Mouse (Mus musculus): ENCODE results near the gene Brca1. TPM values are rescaled to one million over a fixed set of nuclear protein-coding genes. Genes with fewer than 3 reads are reported as not detected.
"Not testable (repeated sequence)": the region's sequence is repeated elsewhere in the genome, so short reads cannot be mapped to it uniquely, and the experiment has no call there.

Gene Brca1
- polyA plus RNA-seq, 1 experiment from 2014 or later = 13.6 TPM

GRCm38 (mm10) chr11:101466552-101466950 is 85.2 kb downstream of the Brca1 start:
- ATAC-seq (ENCODE audit: low FRiP score, low read depth) = not testable (repeated sequence)

GRCm38 (mm10) chr11:101465869-101466551 is 85.7 kb downstream of the Brca1 start, which contains the start of gene Vat1:
TSS of gene Vat1 (minus strand) at chr11:101466230.
- WGBS = 1% methylated on average over 60 of the region's 60 CpGs
- H3K4me1 ChIP-seq = peaks cover 44% of the 10 kb centered on the region
- peaks cover 20% of the 10 kb centered on the region for H3K36me3 ChIP-seq
- peaks cover 3% of the 10 kb centered on the region; the same call in 1 of the 2 replicates for H3K27me3 ChIP-seq
- peak within 1 kb of the TSS; percentile 73; the same call in 1 of the 2 replicates for H3K27ac ChIP-seq
- peak within 1 kb of the TSS; percentile 93 for H3K4me2 ChIP-seq (replicated peaks)
- ATAC-seq (ENCODE audit: low FRiP score, low read depth) = peak; percentile 55
- H3K9me3 ChIP-seq = no peaks in the 10 kb centered on the region
- H3K4me3 ChIP-seq = peak within 1 kb of the TSS; percentile 85
- H3K9ac ChIP-seq = peak within 1 kb of the TSS; percentile 66

More at GRCm38 (mm10) chr11:101466552-101466950, 85.2 kb downstream of the Brca1 start:
- WGBS = 54% methylated on average over 5 of the region's 5 CpGs
- not testable (repeated sequence) for H3K9me3 ChIP-seq, H3K27ac ChIP-seq, H3K27me3 ChIP-seq, H3K9ac ChIP-seq
- peaks cover 44% of the 10 kb centered on the region for H3K4me1 ChIP-seq
- peak overlapping the region; percentile 85 for H3K4me3 ChIP-seq
- peaks cover 16% of the 10 kb centered on the region for H3K36me3 ChIP-seq
- H3K4me2 ChIP-seq (replicated peaks) = peak overlapping the region; percentile 85

GRCm38 (mm10) chr11:101465101-101465868 is 86.5 kb downstream of the Brca1 start:
- Histone ChIP-seq H3K4me3 (peak overlapping the region; percentile 85), H3K9ac (peak overlapping the region; percentile 66), H3K36me3 (peaks cover 26% of the 10 kb centered on the region), H3K27me3 (peaks cover 3% of the 10 kb centered on the region; the same call in 1 of the 2 replicates), H3K4me2 (replicated peaks) (peak overlapping the region; percentile 85), H3K27ac (peak overlapping the region; percentile 73; the same call in 1 of the 2 replicates), H3K4me1 (peaks cover 44% of the 10 kb centered on the region), H3K9me3 (no peaks in the 10 kb centered on the region)
- ATAC-seq (ENCODE audit: low FRiP score, low read depth) = peak; percentile 34
- under 1% methylated on average over 51 of the region's 51 CpGs for WGBS

- WGBS = 6% methylated on average over 12 of the region's 12 CpGs
- H3K9me3 ChIP-seq = no peaks in the 10 kb centered on the region
- ATAC-seq (ENCODE audit: low FRiP score, low read depth) = no peak
- peak within 1 kb of the TSS; percentile 73; the same call in 1 of the 2 replicates for H3K27ac ChIP-seq
- H3K36me3 ChIP-seq = peaks cover 34% of the 10 kb centered on the region
- H3K4me1 ChIP-seq = peaks cover 44% of the 10 kb centered on the region
- peak within 1 kb of the TSS; percentile 85 for H3K4me2 ChIP-seq (replicated peaks)
- no peaks in the 10 kb centered on the region for H3K27me3 ChIP-seq
- peak within 1 kb of the TSS; percentile 85 for H3K4me3 ChIP-seq
- peak within 1 kb of the TSS; percentile 66 for H3K9ac ChIP-seq
Measured at GRCm38 (mm10) chr11:101464211-101465100, 87.3 kb downstream of the Brca1 start, which contains the start of gene Rnd2. TSS of gene Rnd2 (plus strand) at chr11:101464999.

GRCm38 (mm10) chr11:101462583-101463440 is 88.9 kb downstream of the Brca1 start:
- no peak for ATAC-seq (ENCODE audit: low FRiP score, low read depth)
- H3K4me2 ChIP-seq (replicated peaks) = no peak overlapping the region
- H3K36me3 ChIP-seq = peaks cover 49% of the 10 kb centered on the region
- no peaks in the 10 kb centered on the region for H3K9me3 ChIP-seq
- no peak overlapping the region for H3K27ac ChIP-seq
- H3K4me1 ChIP-seq = peaks cover 35% of the 10 kb centered on the region
- H3K9ac ChIP-seq = no peak overlapping the region
- H3K27me3 ChIP-seq = no peaks in the 10 kb centered on the region
- 38% methylated on average over 13 of the region's 13 CpGs for WGBS
- H3K4me3 ChIP-seq = no peak overlapping the region

- Histone ChIP-seq H3K4me1 (peaks cover 29% of the 10 kb centered on the region), H3K27ac (no peak overlapping the region), H3K4me2 (replicated peaks) (no peak overlapping the region), H3K36me3 (peaks cover 51% of the 10 kb centered on the region), H3K9me3 (no peaks in the 10 kb centered on the region), H3K9ac (no peak overlapping the region), H3K4me3 (no peak overlapping the region), H3K27me3 (no peaks in the 10 kb centered on the region)
- no peak for ATAC-seq (ENCODE audit: low FRiP score, low read depth)
- WGBS = 84% methylated on average over 14 of the region's 14 CpGs
Measured at GRCm38 (mm10) chr11:101462141-101462540, 89.6 kb downstream of the Brca1 start.

- no peak overlapping the region for H3K4me2 ChIP-seq (replicated peaks)
- peaks cover 28% of the 10 kb centered on the region for H3K4me1 ChIP-seq
- no peak overlapping the region for H3K27ac ChIP-seq
- 84% methylated on average over 15 of the region's 15 CpGs for WGBS
- no peak for ATAC-seq (ENCODE audit: low FRiP score, low read depth)
- peaks cover 51% of the 10 kb centered on the region for H3K36me3 ChIP-seq
- no peak overlapping the region for H3K4me3 ChIP-seq
- no peak overlapping the region for H3K9ac ChIP-seq
- H3K9me3 ChIP-seq = no peaks in the 10 kb centered on the region
- no peaks in the 10 kb centered on the region for H3K27me3 ChIP-seq
Measured at GRCm38 (mm10) chr11:101460321-101460720, 91.4 kb downstream of the Brca1 start.

- Histone ChIP-seq H3K4me2 (replicated peaks) (no peak overlapping the region), H3K4me3 (no peak overlapping the region), H3K27ac (no peak overlapping the region), H3K9ac (no peak overlapping the region), H3K27me3 (no peaks in the 10 kb centered on the region), H3K36me3 (peaks cover 51% of the 10 kb centered on the region), H3K9me3 (no peaks in the 10 kb centered on the region), H3K4me1 (peaks cover 30% of the 10 kb centered on the region)
- ATAC-seq (ENCODE audit: low FRiP score, low read depth) = no peak
- 45% methylated on average over 6 of the region's 6 CpGs for WGBS
Measured at GRCm38 (mm10) chr11:101459716-101460115, 92.0 kb downstream of the Brca1 start.

GRCm38 (mm10) chr11:101458217-101458616 is 93.5 kb downstream of the Brca1 start:
- no peak for ATAC-seq (ENCODE audit: low FRiP score, low read depth)
- Histone ChIP-seq H3K36me3 (peaks cover 51% of the 10 kb centered on the region), H3K4me2 (replicated peaks) (no peak overlapping the region), H3K4me1 (peaks cover 20% of the 10 kb centered on the region), H3K9me3 (no peaks in the 10 kb centered on the region), H3K9ac (no peak overlapping the region), H3K4me3 (no peak overlapping the region), H3K27me3 (no peaks in the 10 kb centered on the region), H3K27ac (no peak overlapping the region)
- 83% methylated on average over 12 of the region's 12 CpGs for WGBS

GRCm38 (mm10) chr11:101457631-101458030 is 94.1 kb downstream of the Brca1 start:
- no peak overlapping the region for H3K4me2 ChIP-seq (replicated peaks)
- ATAC-seq (ENCODE audit: low FRiP score, low read depth) = no peak
- H3K4me3 ChIP-seq = no peak overlapping the region
- H3K9me3 ChIP-seq = no peaks in the 10 kb centered on the region
- H3K9ac ChIP-seq = no peak overlapping the region
- H3K36me3 ChIP-seq = peaks cover 46% of the 10 kb centered on the region
- WGBS = 90% methylated on average over 9 of the region's 9 CpGs
- no peaks in the 10 kb centered on the region for H3K27me3 ChIP-seq
- H3K27ac ChIP-seq = no peak overlapping the region
- H3K4me1 ChIP-seq = peaks cover 14% of the 10 kb centered on the region

- WGBS = 90% methylated on average over 7 of the region's 7 CpGs
- Histone ChIP-seq H3K9ac (no peak overlapping the region), H3K9me3 (no peaks in the 10 kb centered on the region), H3K4me3 (no peak overlapping the region), H3K4me2 (replicated peaks) (no peak overlapping the region), H3K27me3 (no peaks in the 10 kb centered on the region), H3K27ac (no peak overlapping the region), H3K36me3 (peaks cover 28% of the 10 kb centered on the region), H3K4me1 (peaks cover 9% of the 10 kb centered on the region)
- ATAC-seq (ENCODE audit: low FRiP score, low read depth) = no peak
Measured at GRCm38 (mm10) chr11:101455627-101456026, 96.1 kb downstream of the Brca1 start.

All from limb, embryonic 13.5 days (tissue).